Mouse (Mus musculus) urinary bladder, postnatal 36 days (tissue): ENCODE measurements around the gene Best3.
A peak's percentile ranks its signal among the peaks of the same experiment; 100 is the strongest.
"Not testable (repeated sequence)": the region's sequence is repeated elsewhere in the genome, so short reads cannot be mapped to it uniquely, and the experiment has no call there.

Experiments used
- DNase-seq, 2 experiments: peaks; one replicate each; pipeline ENCODE4 v3.0.0; 2022; ENCODE audit warnings: low spot score in 2 of 2, mixed read lengths in 1 of 2

Best3 gene

GRCm38 (mm10) chr10:116978841-116979240 lies 7.3 kb upstream of the Best3 start:
- no peak for DNase-seq

GRCm38 (mm10) chr10:116980273-116980672 lies 5.8 kb upstream of the Best3 start:
- no peak for DNase-seq

GRCm38 (mm10) chr10:116980888-116981287 lies 5.2 kb upstream of the Best3 start:
- DNase-seq = no peak

- DNase-seq = no peak
Measured at GRCm38 (mm10) chr10:116982526-116982925, 3.6 kb upstream of the Best3 start.

- DNase-seq = no peak
Measured at GRCm38 (mm10) chr10:116984836-116985235, 1.3 kb upstream of the Best3 start.

- DNase-seq = no peak
Measured at GRCm38 (mm10) chr10:116993971-116994370, 7.9 kb downstream of the Best3 start.

- DNase-seq = no peak
Measured at GRCm38 (mm10) chr10:116995162-116995561, 9.0 kb downstream of the Best3 start.

GRCm38 (mm10) chr10:116995584-116996235 lies 9.6 kb downstream of the Best3 start:
- DNase-seq = no peak

- peak; percentile 66 to 78 for DNase-seq
Measured at GRCm38 (mm10) chr10:116996236-116996600, 10.1 kb downstream of the Best3 start.

- DNase-seq = no peak
Measured at GRCm38 (mm10) chr10:116998716-116999455, 12.8 kb downstream of the Best3 start.

GRCm38 (mm10) chr10:117000975-117001374 lies 14.9 kb downstream of the Best3 start:
- no peak for DNase-seq

- no peak for DNase-seq
Measured at GRCm38 (mm10) chr10:117004695-117005094, 18.6 kb downstream of the Best3 start.

- no peak for DNase-seq
Measured at GRCm38 (mm10) chr10:117005707-117006464, 19.8 kb downstream of the Best3 start.

GRCm38 (mm10) chr10:117009691-117010090 lies 23.6 kb downstream of the Best3 start:
- DNase-seq = no peak

- DNase-seq = no peak
Measured at GRCm38 (mm10) chr10:117011047-117011446, 24.9 kb downstream of the Best3 start.

GRCm38 (mm10) chr10:117013689-117014390 lies 27.7 kb downstream of the Best3 start:
- DNase-seq = no peak

GRCm38 (mm10) chr10:117014565-117014964 lies 28.5 kb downstream of the Best3 start:
- DNase-seq = no peak

GRCm38 (mm10) chr10:117018281-117018840 lies 32.2 kb downstream of the Best3 start:
- no peak for DNase-seq

- peak in 1 of 2 experiments; percentile 28 for DNase-seq
Measured at GRCm38 (mm10) chr10:117021020-117021754, 35.1 kb downstream of the Best3 start.

- DNase-seq = no peak
Measured at GRCm38 (mm10) chr10:117023693-117024092, 37.6 kb downstream of the Best3 start.

GRCm38 (mm10) chr10:117025776-117026175 lies 39.7 kb downstream of the Best3 start:
- DNase-seq = not testable (repeated sequence)
